Mouse (Mus musculus) megakaryocyte progenitor cell, adult 5-6 weeks (primary cell): ENCODE results near the gene Sh3gl1. TPM values are rescaled to one million over a fixed set of nuclear protein-coding genes. Genes with fewer than 3 reads are reported as not detected.
"Not testable (repeated sequence)": the region's sequence is repeated elsewhere in the genome, so short reads cannot be mapped to it uniquely, and the experiment has no call there.

Experiments
- ATAC-seq: replicated peaks from 2 replicates; pipeline ENCODE4 v1.8.0; 2016; ENCODE audit warnings: mild to moderate bottlenecking, moderate TSS enrichment, inconsistent platforms; ENCODE audit not compliant: poor library complexity
- total RNA-seq, 2 experiments: library from RNA; stranded (forward) in 1 of 2; stranded (reverse) in 1 of 2; fragments of 157-497, 149-512 nt in 1 of 2; fragments of 200-1000 nt in 1 of 2; gene quantifications; 2 replicates each; pipeline versions ENCODE4 v1.2.3 to v1.2.4; 2015 to 2017

The Sh3gl1 gene
- total RNA-seq (2015) (19.1 TPM in 2 replicates), total RNA-seq (2017) (22.1 and 25.0 TPM in 2 replicates)

DNA sequence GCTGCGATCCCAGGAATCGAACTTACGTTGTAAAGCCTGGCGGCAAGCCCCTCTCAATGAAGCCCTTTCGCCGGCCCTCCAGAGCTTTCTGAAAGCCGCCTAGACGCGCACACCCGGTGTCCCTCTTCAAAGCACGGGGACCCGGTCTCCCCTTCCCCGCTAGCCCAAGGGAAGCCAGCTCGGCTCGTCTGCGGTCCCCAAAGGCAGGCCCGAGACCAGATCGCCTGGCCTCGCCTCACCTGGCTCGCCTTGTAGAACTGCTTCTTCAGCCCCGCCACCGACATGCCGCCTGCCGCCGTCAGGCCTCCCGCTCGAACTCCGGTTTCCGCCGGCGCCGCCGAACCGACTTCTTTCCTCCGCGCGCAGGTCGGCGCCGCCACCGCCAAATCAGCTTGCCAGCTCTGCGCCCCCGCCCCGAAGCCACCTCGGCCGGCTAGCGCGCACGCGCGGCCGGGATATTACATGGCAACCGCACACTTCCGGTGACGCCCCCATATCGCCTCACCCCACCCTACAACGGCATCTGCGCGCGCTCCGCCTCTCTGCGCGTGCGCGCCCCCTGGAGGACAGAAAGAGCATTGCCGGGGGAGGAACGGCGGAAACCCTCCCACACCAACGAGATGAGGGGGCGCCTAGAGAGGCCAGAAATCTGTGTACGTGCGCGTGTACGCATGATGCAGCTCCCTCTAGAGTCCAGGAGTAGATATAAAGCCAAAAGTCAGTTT lies at the start of gene Sh3gl1:
TSS of gene Sh3gl1 (minus strand) at position 460 of the 725 bp plus-strand sequence.
- ATAC-seq: peak; percentile 79

DNA sequence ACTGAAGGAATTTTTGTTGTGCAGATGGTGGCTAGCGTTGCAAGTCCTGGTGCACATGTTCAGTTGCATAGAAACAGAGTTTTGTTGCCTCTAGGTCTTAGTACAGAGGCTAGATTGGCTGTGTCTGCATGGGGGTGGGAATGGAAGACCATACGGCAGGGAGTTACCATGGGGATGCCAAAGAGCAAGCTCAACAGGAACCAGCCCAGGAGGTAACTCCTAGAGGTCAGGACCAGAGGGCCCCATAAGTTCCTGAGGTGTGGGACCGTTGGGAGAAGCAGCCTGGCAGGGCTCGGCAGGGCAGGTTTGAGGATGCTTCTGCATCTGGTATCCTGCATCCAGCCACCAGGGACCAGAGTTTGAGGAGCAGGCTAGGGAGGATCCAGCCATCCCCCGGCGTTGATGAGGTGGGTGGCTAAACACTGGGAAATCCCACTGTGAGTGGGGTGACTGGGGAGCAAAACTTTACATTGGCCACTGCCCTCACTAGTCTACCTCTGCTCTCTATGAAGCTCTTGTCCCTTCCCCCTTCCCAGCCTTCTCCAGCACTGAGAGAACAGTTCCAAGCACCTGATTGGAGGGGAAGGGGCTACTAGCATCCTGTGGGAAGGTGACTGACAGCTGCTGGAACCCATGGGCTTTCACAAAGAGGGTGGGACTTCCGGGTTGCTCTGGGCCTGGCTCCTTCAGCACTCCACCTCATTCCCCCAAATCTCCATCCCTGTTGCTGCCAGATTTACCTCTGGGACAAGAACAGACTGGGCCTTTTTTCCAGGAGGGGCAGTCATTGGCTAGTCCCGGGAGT lies 44.5 kb upstream of the Sh3gl1 start:
- no peak for ATAC-seq

DNA sequence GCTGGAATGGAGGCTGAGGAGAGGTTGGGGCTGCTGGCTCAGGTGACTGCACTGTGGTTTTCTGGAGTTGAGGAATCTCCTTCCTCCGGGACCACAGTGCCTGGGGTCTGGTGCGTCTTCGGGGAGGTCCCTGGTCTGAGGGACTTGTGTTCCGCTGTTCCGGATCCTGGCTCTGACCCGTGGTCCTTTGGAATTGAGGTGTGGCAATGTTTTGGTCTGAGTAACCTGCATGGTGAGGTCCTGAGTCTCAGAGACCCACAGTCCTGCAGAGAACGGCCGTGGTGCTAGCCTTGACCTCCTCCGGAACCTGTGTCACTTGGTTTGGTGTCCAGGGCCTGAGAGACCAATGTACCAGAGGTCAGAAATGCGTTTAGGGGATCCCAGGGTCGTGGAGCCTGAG lies 43.5 kb upstream of the Sh3gl1 start:
- no peak for ATAC-seq

DNA sequence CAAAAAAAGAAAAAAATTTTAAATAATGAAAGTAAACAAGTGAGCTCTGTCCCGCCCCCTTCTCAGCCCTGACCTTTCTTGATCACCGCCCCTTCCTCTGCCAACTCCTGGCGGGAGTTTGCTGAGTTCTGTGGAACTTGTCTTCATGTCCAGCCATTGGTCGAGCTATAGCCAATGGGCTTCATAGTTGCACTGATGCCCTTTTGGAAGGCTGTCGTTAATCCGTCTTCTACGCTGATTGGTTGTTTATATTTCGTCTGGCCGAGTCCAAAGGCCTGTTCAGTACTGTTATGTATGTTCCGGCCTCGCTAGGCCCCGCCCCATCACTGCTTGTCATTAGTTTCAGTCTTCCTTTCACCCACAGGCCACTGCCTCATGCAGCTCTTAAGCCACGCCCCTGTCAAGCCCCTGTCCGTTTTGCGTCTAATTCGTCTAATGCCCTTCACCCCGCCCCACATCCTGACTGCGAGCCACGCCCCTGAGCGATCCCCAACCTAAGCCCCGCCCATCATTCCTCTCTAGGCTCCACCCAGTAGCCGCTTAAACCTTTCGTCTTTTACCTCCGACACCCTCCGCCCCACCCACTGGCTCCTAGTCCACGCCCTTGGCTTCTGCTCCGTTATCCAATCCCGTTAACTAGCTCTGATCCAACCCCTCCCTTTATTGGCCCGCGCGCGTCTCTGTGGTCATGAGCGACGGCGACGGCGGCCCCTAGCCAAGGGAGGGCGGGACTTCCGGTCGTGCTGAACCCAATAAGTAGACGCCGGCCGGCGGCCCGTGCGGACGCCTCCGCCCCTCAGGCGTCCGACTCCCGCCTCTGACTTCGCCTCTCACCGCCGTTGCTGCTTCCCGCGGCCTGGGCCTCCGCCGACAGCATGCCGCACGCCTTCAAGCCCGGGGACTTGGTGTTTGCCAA lies 42.7 kb upstream of the Sh3gl1 start, which contains the start of gene Hdgfl2:
TSS of gene Hdgfl2 (plus strand) at position 755 of the 916 bp plus-strand sequence.
- peak; percentile 67 for ATAC-seq

DNA sequence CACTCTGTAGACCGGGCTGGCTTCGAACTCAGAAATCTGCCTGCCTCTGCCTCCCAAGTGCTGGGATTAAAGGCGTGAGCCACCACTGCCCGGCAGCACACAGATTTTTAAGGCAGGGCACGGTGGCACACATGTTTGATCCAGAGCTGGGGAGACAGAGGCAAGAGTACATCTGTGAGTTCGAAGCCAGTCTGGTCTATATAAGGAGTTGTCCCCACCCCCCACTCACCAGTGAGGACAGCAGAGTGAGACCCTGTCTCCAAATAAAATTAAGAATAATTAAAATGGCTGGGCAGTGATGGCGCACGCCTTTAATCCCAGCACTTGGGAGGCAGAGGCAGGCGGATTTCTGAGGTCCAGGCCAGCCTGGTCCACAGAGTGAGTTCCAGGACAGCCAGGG lies 41.9 kb upstream of the Sh3gl1 start:
- ATAC-seq: not testable (repeated sequence)

DNA sequence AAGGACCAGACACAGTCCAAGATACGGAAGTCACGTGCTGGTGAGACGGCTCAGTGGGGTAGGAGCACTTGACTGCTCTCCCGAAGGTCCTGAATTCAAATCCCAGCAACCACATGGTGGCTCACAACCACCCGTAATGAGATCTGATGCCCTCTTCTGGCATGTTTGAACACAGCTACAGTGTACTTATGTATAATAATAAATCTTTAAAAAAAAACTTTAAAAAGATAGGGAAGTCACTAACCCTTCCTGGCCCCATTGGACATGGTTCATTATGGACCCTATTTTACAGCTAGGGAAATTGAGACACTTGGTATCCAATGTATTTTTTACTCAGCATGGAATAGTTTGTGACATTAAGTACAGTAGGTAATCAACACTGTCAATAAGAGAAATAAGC lies 41.1 kb upstream of the Sh3gl1 start:
- no peak for ATAC-seq

DNA sequence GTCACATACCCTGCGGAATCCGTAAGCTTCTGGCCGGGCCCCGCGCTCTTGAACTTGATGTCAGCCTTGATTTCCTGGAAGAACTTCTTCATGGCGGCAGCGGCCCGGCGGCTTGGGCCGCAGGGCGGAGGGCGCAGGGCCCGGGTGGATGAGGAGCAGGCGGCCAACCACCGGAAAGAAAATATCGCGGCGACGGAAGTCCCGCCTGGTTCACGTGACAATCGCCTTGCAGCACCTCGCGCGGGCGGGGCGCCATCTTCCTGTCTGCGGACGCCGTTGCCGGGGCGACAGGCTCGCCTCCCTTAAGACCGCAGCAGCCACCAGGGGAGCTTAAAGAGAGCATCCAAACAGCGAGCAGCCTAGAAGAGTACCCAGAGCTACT lies 38.4 kb upstream of the Sh3gl1 start, which contains the start of gene Ubxn6:
TSS of gene Ubxn6 (minus strand) at position 202 of the 382 bp plus-strand sequence.
- ATAC-seq: peak; percentile 45

DNA sequence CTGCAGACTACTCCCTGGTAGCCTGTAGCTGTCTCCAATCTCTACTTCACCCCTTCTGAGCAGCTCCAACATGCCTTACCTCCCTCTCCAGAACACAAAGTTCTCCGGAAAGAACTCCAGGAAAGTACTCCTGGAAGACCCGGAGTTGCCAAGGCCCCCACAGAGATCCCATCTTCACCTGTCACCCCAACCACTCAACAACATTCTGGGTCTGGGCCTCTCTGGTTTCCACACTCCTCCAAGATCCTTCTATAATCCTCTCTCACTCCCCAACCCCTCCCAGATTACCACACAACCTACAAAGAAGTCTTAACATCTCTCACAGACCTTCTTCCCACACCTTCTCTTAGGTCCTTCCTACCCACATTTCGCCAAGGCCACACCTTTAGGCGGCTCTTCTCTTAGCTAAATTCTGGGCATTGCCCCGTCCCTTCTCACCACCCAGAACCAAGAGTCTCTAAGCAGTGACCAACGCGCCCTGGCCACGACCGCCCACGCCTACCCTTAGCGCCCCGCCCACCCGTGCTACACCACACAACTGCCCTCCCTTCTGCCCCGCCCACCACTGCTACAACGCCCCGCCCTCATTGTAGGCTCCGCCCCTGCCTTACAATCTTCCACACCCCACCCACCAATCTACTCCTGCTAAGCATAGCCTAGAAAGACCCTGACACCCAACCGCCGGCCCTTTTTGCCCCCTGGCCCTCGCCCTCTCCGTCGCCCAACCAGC lies 37.8 kb upstream of the Sh3gl1 start:
- ATAC-seq: peak; percentile 46

DNA sequence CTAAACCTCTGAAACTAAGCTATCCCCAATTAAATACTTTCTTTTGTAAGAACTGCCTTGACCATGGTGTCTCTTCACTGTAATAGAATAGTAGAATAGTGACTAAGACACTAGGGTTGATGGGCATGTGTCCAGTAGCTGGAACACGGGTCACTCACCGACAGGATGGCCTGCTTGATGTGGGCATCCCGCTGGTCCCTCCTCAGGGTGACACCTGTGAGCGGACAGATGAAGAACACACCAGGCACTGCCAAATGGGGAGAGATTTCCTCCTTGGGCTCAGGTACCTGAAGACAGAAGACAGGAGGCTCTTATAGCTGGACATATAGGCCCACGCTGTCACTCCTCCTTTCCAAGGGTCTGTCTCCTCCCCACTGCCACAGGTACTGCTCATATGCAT lies 35.8 kb upstream of the Sh3gl1 start:
- ATAC-seq: no peak

DNA sequence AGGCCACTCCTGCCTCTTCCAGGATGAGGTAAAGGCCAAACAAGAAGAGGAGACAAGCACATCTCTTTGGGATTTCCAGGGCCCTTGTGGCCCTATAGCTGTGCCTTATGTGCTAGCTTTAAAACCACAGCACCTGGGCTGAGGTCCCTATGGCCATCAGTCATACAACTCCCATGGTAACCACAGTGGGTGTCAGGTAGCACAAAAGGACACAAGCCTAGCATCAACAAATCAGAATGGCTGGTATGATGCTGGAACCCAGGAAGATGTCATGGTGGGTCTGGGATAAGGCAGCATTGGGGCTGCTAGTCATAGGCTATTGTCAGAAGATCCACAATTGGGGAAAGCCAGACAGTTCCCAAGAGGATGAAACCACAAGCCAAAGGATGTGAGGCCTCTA lies 34.7 kb upstream of the Sh3gl1 start:
- no peak for ATAC-seq

DNA sequence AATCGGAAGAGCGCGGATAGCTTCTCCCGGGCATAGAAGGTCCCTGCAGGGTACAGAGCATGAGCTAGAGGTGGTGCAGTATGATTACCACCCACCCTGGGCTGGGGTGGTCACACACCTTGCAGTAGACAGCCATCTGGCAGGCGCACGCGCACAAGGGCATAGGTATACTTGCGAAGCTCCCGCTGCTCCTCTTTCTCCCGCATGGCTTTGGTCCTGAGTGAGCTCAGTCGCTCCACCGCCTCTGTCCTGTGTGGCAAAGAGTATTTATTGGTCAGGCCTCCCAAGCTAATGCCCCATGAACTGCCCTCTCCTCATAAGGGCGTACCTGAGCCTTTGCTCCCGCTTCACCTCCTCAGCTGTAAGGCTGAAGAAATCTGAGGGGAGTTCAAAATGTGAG lies 32.6 kb upstream of the Sh3gl1 start:
- ATAC-seq: no peak

DNA sequence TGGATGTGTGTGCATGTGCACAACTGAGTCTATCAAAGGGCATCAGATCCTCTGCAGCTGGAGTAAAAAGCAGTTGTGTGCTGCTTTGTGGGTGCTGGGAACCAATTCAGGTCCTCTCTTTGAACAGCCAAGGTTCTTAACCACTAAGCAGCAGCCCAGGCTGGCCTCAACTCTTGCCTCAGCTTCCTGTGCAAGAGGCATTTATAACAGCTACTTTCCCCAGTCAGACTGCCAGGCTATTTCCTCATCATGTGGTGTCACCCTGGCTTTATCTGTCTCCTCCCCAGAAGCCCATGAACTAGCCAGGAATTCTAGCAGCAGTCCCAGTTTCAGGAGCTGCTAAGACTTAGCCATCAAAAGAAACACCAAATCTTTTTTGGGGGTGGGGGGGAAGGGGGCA lies 30.0 kb upstream of the Sh3gl1 start:
- peak; percentile 64 for ATAC-seq

DNA sequence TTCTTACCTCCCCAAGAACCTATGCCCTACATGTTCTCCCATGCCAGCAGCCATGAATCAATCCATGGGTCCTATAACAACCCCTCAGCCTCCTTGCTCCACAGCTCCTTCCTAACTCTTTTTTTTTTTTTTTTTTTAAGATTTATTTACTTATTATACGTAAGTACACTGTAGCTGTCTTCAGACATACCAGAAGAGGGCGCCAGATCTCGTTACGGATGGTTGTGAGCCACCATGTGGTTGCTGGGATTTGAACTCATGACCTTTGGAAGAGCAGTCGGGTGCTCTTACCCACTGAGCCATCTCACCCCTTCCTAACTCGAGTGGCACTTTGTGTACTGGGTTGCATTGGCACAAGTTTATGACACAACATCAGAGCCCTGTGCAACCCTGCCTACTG lies 29.3 kb upstream of the Sh3gl1 start:
- ATAC-seq: not testable (repeated sequence)

DNA sequence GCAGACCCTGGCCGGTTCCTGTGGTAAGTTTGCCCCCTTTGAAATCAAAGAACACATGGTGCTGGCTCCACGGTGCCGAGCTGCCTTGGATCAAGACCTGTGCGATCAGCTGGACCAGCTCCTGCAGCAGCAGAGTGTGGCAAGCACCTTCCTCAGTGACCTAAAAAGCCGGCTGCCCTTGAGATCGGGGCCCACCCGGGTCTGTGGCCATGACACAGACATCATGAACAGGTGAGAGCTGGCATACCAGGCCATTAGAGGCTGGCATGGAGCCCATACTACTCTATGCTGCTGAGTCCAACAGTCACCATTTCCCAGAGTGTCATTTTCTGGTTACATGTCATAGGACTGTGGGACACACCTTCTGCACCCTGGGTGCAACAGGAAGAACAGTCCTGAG lies 25.6 kb upstream of the Sh3gl1 start:
- ATAC-seq: no peak

DNA sequence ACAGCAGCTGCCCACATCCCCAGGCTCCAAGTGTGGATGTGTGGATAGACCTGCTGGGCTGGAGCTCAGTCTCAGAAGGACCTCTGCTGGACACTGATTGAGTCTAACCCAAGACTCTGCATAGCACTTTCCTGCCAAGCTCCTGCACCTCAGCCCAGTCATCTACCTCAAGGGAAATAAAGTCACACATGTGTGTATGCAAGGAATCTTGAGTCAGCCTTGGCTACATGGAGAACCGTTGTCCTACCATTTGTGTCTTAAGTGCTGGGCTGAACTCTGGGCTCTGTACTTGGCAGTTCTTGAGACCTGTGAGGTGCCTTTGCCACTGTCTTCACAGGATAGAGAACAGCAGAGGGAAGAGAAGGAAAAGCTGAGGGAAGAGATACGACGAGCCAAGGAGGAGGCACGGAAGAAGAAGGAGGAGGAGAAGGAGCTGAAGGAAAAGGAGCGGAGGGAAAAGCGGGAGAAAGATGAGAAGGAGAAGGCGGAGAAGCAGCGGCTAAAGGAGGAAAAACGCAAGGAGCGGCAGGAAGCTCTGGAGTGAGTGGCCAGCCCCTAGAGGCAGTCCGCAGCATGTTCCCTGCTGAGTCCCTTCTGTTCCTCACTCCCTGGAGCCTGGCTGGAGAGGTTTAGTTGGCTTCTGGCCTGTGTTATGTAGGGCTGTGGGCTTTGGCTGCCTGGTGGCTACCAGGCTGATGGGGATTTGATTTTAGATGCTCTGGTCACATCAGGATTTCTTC lies 21.1 kb upstream of the Sh3gl1 start:
- no peak for ATAC-seq

DNA sequence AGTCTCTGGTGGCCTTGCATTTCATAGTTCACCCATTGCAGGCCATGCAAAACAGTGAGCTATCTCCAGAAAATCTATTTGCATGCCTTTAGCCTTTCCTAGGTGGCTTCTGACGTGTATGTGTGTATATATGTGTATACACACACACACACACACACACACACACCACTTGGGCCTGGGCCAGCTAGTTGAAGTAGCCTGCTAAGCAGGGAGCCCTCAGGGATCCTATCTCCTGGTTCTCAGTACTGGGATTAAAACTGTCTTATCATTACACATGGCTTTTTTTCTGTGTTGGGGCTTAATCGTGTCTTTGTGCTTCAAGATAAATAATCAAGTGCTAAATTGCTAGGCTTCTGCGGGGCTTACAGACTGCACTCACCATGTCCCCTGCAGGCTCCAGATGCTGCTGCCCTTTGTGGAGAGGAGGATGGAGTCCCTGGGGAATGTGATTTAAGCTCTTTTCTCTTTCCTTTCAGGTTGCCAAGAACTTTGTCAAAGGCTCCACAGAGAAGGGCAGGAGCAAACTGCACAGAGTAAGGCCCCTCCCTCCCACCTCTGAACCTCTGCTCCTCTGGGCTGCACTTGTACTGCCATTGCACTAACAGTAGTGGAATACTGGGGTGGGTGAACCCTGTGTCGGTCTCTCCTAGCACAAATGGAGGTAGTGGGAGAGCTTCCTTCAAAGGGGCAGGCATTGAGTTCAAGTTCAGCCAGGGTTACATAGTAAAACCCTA lies 19.7 kb upstream of the Sh3gl1 start:
- ATAC-seq: peak; percentile 54

DNA sequence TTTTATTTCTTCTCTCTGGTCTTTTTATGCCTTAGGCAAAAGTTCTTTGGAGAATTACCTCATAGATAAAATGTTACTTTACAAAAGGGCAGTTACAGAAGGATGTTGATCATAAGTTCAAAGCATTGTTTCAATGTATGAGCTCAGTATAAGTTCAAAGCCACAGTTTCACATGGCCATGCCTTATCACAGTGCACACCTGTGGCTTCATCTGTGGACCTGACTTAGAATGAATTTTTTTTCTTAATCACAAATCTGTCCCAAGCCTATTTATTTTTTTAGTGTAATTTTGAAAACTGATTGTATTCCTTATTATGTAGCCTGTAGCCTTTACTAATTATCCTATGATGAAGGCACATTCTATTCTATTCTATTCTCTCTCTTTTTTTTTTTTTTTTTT lies 18.5 kb upstream of the Sh3gl1 start:
- ATAC-seq: no peak

DNA sequence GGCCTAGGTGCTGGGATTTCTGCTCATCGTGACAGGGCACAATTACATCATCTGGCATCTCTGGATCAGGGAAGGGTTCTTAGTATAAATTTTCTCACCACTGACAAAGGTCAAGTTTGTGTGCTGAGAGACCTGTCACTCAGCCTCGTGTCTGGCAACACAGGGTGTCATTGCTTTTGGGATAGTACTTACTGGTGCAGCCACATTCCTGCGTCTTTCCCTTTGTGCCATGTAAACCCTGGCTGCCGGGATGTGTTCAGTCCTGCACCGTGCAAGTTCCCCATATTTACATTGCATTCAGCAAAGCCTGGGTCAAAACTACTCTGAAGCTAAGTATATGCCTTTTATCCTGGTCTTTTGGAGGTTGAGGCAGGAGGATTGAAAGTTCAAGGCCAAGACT lies 14.9 kb upstream of the Sh3gl1 start:
- no peak for ATAC-seq

DNA sequence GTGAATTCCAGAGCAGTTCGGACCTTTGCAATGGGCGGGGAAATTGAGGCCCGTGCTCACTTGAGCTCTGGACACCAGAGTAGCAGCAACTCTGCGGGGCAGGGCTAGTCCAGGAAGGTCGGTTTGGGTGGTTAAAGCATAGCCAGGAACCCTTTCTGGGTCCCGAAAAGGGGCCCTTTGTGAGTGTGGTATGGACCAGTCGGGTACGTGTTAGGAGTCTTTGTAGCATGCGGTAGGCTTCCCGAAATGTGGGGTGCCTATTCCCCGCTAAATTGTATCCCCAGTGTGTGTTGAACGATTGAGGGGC lies 4.4 kb upstream of the Sh3gl1 start:
- ATAC-seq: no peak
